Mouse (Mus musculus) midbrain, embryonic 11.5 days (tissue): ENCODE results near the gene Snd1. TPM values are rescaled to one million over a fixed set of nuclear protein-coding genes. Genes with fewer than 3 reads are reported as not detected.

Experiments
- ATAC-seq: fragments of 200-750 bp; cut with Nextera tagmentation; 2 replicates; pipeline ENCODE4 v1.8.0; 2017; ENCODE audit warnings: moderate TSS enrichment, moderate library complexity; ENCODE audit not compliant: low FRiP score
- DNase-seq: peaks from one replicate; pipeline ENCODE4 v3.0.0; 2015; ENCODE audit warnings: low spot score; ENCODE audit errors: missing footprints
- H3K27ac ChIP-seq: fragments of 300-500 bp; sonication (generic); 2 replicates; pipeline ENCODE4 v1.5.1; 2014; ENCODE audit warnings: low read depth, low read length
- H3K27me3 ChIP-seq: fragments of 300-500 bp; sonication (generic); 2 replicates; pipeline ENCODE4 v1.6.1; 2014; ENCODE audit warnings: mild to moderate bottlenecking, low read length, moderate library complexity, mixed read lengths; ENCODE audit not compliant: control insufficient read depth, insufficient read depth
- H3K36me3 ChIP-seq: fragments of 300-500 bp; sonication (generic); 2 replicates; pipeline ENCODE4 v1.6.1; 2014; ENCODE audit warnings: mild to moderate bottlenecking, low read length, moderate library complexity, mixed read lengths; ENCODE audit not compliant: control insufficient read depth, insufficient read depth
- H3K4me1 ChIP-seq: fragments of 300-500 bp; sonication (generic); 2 replicates; pipeline ENCODE4 v1.6.1; 2014; ENCODE audit warnings: low read length; ENCODE audit not compliant: control insufficient read depth, insufficient read depth
- H3K4me2 ChIP-seq: fragments of 300-500 bp; sonication (generic); 2 replicates; pipeline ENCODE4 v1.6.1; 2014; ENCODE audit warnings: mild to moderate bottlenecking, moderate library complexity
- H3K4me3 ChIP-seq: fragments of 300-500 bp; sonication (generic); 2 replicates; pipeline ENCODE4 v1.5.1; 2014; ENCODE audit warnings: low read depth, low read length
- H3K9ac ChIP-seq: fragments of 300-500 bp; sonication (generic); 2 replicates; pipeline ENCODE4 v1.6.1; 2014; ENCODE audit warnings: low read length
- H3K9me3 ChIP-seq: fragments of 300-500 bp; sonication (generic); 2 replicates; pipeline ENCODE4 v1.6.1; 2016; ENCODE audit warnings: low read length; ENCODE audit not compliant: control insufficient read depth
- WGBS: fragments of 180-500 bp; shearing (Covaris S2); extraction: QIAGEN DNeasy Blood & Tissue Kit; methylation state at CpG from one replicate; pipeline ENCODE4 v1.1.7; 2014; 5-methylcytosine and 5-hydroxymethylcytosine counted together
- polyA plus RNA-seq: library from polyadenylated mRNA; unstranded; fragments of >200 nt; fragmentation: Nextera tagmentation; extraction: Ambion mirVana; gene quantifications from 2 replicates; pipeline ENCODE4 v1.2.1, GENCODE M21; 2014

The Snd1 gene
- polyA plus RNA-seq, 1 experiment from 2014 or later = 88.9 TPM

DNA sequence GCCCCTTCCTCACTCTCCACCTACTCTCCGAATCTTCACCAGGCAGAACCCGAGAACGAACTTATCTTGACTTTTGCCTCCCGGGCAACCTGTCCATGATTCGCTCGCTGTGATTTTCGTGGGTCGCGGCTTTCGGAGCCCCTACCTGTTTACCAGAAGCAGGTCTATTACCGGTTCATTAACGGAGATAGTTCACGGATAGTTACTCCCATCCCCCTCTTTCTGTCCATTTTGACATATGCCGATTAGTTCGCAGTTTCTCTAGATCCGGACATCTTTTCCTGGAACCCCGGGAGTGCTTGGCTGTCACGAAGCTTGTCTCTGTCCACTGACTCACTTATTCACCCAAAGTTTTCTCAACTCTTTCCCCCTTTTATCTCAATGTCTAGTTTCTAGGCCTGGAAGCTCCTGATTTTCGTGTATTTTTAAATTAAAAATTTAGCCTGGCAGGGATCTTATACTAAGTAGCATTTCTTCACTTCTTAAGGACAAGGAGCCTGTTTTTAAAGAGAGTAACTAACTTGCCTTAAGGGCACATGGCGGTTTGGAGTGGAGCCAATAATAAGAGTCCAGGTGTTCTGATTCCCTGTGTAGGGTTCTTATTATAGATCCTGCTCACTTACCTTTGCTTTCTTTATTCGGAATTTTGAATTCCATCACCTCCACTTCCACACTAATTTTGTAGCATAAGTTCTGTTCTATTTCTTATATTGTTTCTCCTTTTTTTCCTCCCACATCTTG lies 6.0 kb downstream of the Snd1 start:
- H3K36me3 ChIP-seq = no peaks in the 10 kb centered on the region
- no peak for ATAC-seq
- peaks cover 16% of the 10 kb centered on the region for H3K4me1 ChIP-seq
- H3K27ac ChIP-seq = no peak overlapping the region
- DNase-seq = no peak
- no peaks in the 10 kb centered on the region for H3K9me3 ChIP-seq
- H3K4me3 ChIP-seq = peak overlapping the region; percentile 81
- peak overlapping the region; percentile 74 for H3K4me2 ChIP-seq
- peak overlapping the region; percentile 76 for H3K9ac ChIP-seq
- no peaks in the 10 kb centered on the region for H3K27me3 ChIP-seq
- 8% methylated on average over 21 of the region's 21 CpGs for WGBS

DNA sequence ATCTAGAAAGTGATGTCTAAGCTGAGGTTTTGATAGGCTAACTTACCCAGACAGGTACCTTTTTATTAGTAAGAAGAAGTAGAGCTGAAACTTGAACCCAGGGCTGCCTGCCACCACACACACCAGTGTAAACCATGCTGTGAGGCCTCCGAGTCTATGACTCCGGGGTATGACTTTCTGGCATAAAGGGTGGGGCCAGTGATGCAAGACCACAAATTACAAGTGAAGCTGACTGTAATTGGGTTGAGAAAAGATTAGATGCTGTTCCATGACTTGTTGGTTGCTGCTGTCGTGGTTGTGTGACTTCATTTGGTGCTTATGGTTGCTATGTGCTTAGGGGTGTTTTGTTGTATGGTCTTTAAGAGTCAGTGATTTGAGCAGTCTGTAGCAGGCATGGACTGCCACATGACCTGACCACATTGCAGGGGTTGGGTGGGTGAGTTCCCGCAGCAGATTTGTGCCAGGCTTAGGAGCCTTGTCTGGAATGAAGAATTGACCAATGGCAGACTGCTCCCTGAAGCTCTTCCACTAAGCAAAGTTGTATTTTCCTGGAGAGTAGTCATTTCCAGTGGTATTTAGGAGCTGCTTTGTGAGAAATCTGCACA lies 7.9 kb downstream of the Snd1 start:
- Histone ChIP-seq H3K9me3 (no peaks in the 10 kb centered on the region), H3K4me3 (no peak overlapping the region), H3K9ac (no peak overlapping the region), H3K36me3 (no peaks in the 10 kb centered on the region), H3K4me1 (peaks cover 16% of the 10 kb centered on the region), H3K27ac (no peak overlapping the region), H3K27me3 (no peaks in the 10 kb centered on the region), H3K4me2 (no peak overlapping the region)
- WGBS = 87% methylated on average over 4 of the region's 4 CpGs
- ATAC-seq = no peak
- no peak for DNase-seq

DNA sequence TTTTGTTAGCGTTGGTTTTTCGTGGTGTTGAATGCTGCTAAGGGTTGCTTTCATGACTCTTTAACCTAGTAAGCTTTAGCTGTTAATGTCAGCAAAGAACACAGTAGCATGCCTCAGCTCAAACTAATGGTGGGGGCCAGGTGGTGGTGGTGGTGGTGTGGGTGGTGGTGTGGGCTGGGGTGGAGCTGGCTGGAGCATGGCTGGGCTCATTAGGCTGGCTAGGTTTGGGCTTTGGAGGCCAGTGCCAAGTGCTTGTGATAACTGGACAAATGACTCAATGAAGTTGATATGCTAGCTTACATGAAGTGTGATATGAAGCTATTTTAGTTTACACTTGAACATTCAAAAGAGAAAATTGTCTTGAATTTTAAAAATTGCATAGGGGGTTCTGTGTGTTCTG lies 11.1 kb downstream of the Snd1 start:
- Histone ChIP-seq H3K36me3 (no peaks in the 10 kb centered on the region), H3K4me2 (no peak overlapping the region), H3K9me3 (no peaks in the 10 kb centered on the region), H3K27ac (no peak overlapping the region), H3K27me3 (no peaks in the 10 kb centered on the region), H3K4me3 (no peak overlapping the region), H3K4me1 (peaks cover 7% of the 10 kb centered on the region), H3K9ac (no peak overlapping the region)
- WGBS = 94% methylated on average over 2 of the region's 2 CpGs
- no peak for ATAC-seq
- no peak for DNase-seq

DNA sequence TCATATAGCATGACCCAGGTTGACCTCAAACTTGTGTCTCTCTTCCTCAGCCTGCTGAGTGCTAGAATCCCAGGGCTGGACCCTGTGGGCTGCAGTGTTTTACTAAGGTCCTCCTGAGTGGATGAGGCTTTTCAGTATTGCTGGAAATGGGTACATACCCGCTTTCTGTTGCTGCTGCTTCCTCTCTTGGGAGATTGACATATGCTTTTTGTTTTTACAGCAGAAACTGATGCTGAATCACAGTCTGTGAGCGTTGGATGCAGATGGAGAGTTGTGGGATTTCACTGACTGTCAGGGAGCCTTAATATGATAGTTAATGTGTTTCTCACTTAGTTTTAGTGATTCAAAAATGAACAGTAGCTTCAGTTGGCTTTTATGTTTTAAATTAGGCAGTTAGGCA lies 11.5 kb downstream of the Snd1 start:
- Histone ChIP-seq H3K27me3 (no peaks in the 10 kb centered on the region), H3K4me2 (no peak overlapping the region), H3K4me1 (peaks cover 2% of the 10 kb centered on the region), H3K27ac (no peak overlapping the region), H3K4me3 (no peak overlapping the region), H3K36me3 (no peaks in the 10 kb centered on the region; the same call in 1 of the 2 replicates), H3K9ac (no peak overlapping the region), H3K9me3 (no peaks in the 10 kb centered on the region)
- 84% methylated on average over 2 of the region's 2 CpGs for WGBS
- no peak for ATAC-seq
- no peak for DNase-seq

DNA sequence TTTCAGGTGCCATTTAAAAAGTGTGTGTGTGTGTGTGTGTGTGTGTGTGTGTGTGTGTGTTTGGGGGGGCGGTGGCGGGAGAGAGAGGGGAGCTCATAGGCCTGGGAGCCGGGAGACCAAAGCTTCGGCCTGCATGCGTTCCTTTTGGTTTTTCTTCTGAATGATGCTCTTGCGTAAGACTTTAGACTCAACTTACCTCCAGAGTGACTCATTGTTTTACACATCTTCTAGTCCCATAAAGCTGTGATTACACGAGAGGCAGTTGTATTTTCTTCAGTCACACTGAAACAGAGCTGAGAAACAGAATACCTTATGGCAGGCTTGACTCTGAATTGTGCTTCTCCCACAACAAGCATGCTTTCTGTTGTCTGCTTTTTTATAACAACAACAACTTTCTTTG lies 12.0 kb downstream of the Snd1 start:
- Histone ChIP-seq H3K4me3 (no peak overlapping the region), H3K27me3 (no peaks in the 10 kb centered on the region), H3K27ac (no peak overlapping the region), H3K36me3 (no peaks in the 10 kb centered on the region; the same call in none of the 2 replicates), H3K9me3 (no peaks in the 10 kb centered on the region), H3K9ac (no peak overlapping the region), H3K4me1 (no peaks in the 10 kb centered on the region; the same call in 1 of the 2 replicates), H3K4me2 (no peak overlapping the region)
- DNase-seq (no peak), ATAC-seq (no peak)
- WGBS = 93% methylated on average over 6 of the region's 7 CpGs

DNA sequence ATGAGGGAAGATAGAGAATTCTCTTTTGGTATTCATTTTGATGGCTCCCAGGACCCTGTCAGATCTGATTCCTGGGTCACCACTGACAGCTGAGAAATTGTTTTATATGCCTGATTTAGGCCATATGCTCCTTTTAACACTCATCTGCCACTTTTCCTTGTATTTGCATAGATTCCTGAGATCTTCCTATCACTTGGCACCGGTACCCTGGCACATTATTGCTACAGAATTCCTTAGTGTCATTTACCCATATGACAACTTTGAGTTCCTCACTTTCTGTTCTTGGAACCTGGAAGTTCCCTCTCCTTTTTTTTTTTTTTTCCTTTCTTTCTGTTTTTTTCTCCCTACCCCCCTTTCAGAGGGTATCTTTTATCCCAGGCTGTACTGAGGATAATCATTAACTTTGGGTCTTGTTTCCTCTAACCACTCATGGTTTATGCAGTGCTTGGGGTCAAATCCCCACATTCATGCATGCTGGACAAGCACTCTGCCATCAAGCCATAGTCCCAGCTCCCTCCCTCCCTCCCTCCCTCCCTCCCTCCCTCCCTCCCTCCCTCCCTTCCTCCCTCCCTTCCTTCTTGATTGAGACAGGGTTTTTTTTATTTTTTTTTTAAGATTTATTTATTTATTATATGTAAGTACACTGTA lies 13.4 kb downstream of the Snd1 start:
- H3K4me3 ChIP-seq = no peak overlapping the region
- H3K9ac ChIP-seq = no peak overlapping the region
- H3K27ac ChIP-seq = no peak overlapping the region
- H3K36me3 ChIP-seq = peaks cover 6% of the 10 kb centered on the region
- no peaks in the 10 kb centered on the region; the same call in 1 of the 2 replicates for H3K9me3 ChIP-seq
- DNase-seq = no peak
- WGBS = 94% methylated on average over 1 of the region's 1 CpGs
- H3K4me2 ChIP-seq = no peak overlapping the region
- no peaks in the 10 kb centered on the region for H3K4me1 ChIP-seq
- no peaks in the 10 kb centered on the region for H3K27me3 ChIP-seq
- no peak for ATAC-seq

DNA sequence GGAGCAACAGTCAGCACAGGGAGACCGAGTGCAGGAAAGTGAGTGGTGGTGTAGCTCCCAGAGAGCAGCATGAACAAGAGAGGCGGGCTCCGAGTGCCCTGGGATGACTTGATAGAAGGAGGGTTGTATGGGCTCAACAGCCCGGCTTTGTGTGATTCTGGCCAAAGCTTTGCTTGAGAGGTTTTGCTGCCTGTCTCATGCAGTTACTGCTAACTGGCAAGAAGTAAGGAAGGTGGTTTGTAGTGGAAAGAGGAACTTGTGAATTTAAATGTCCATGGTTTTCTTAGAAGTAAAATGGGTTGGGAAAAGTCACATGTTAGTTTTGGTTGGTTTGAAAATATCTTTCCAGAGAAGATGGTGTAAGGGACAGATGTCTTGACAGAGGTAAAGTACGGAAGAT lies 15.7 kb downstream of the Snd1 start:
- peaks cover 6% of the 10 kb centered on the region for H3K36me3 ChIP-seq

DNA sequence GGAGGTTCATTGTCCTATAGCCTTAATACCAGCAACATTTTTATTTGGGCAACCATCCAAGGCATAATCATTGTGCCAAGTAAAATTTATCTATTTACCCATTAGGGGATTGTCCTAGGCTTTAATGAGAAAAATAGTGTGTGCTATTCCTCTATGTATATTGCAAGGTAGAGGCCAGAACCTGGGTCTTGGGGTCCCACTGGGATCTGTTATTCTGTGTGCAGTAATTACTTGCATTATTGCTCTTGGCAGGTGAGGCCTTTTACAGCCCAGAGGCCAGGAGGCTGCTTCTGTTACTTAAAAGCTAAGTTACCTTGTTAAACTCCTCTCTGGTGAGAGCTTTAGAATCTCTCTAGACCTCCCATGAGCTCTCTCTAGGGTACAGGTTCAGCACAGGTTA lies 16.3 kb downstream of the Snd1 start:
- ATAC-seq (no peak), DNase-seq (no peak)
- H3K27ac ChIP-seq = no peak overlapping the region
- no peaks in the 10 kb centered on the region for H3K4me1 ChIP-seq
- H3K27me3 ChIP-seq = no peaks in the 10 kb centered on the region
- no peak overlapping the region for H3K4me3 ChIP-seq
- no peak overlapping the region for H3K4me2 ChIP-seq
- H3K9me3 ChIP-seq = no peaks in the 10 kb centered on the region; the same call in 1 of the 2 replicates
- peaks cover 6% of the 10 kb centered on the region for H3K36me3 ChIP-seq
- H3K9ac ChIP-seq = no peak overlapping the region

More for the DNA sequence above, 15.7 kb downstream of the Snd1 start:
- ATAC-seq (no peak), DNase-seq (no peak)
- Histone ChIP-seq H3K4me1 (no peaks in the 10 kb centered on the region), H3K27me3 (no peaks in the 10 kb centered on the region), H3K9ac (no peak overlapping the region), H3K27ac (no peak overlapping the region), H3K9me3 (no peaks in the 10 kb centered on the region; the same call in 1 of the 2 replicates), H3K4me2 (no peak overlapping the region), H3K4me3 (no peak overlapping the region)
- WGBS = 90% methylated on average over 5 of the region's 5 CpGs

DNA sequence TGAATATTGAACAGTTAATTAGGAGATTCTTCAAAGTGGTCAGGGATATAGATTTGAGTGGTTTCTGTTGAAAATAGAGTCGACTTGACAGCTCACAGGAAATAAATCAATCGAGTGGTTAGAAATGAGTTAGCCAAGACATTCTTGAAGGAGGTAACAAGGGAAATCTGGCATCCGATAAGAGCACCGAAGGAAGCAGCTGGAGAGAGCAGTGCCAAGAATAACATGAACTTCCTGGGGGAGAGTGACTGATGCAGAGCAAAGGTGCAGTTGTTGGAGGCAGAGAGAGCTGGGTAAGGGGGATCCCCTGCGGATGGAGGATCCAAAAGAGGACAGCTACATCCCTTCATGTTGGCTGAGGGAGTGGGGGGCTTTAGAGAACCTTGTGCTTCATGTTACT lies 22.9 kb downstream of the Snd1 start:
- ATAC-seq = no peak
- Histone ChIP-seq H3K4me2 (no peak overlapping the region), H3K27ac (no peak overlapping the region), H3K4me1 (no peaks in the 10 kb centered on the region), H3K4me3 (no peak overlapping the region), H3K27me3 (no peaks in the 10 kb centered on the region), H3K9ac (no peak overlapping the region), H3K9me3 (no peaks in the 10 kb centered on the region; the same call in 1 of the 2 replicates), H3K36me3 (peaks cover 4% of the 10 kb centered on the region; the same call in 1 of the 2 replicates)
- DNase-seq = no peak
- WGBS = 84% methylated on average over 5 of the region's 5 CpGs
